Mouse (Mus musculus): ENCODE data around the gene Bves. TPM values are rescaled to one million over a fixed set of nuclear protein-coding genes. Genes with fewer than 3 reads are reported as not detected.
"Not testable (repeated sequence)": the region's sequence is repeated elsewhere in the genome, so short reads cannot be mapped to it uniquely, and the experiment has no call there.

The Bves gene
- 1.7 TPM in 2 replicates for polyA plus RNA-seq (2014; fragmentation: Nextera tagmentation; extraction: Ambion mirVana)

DNA sequence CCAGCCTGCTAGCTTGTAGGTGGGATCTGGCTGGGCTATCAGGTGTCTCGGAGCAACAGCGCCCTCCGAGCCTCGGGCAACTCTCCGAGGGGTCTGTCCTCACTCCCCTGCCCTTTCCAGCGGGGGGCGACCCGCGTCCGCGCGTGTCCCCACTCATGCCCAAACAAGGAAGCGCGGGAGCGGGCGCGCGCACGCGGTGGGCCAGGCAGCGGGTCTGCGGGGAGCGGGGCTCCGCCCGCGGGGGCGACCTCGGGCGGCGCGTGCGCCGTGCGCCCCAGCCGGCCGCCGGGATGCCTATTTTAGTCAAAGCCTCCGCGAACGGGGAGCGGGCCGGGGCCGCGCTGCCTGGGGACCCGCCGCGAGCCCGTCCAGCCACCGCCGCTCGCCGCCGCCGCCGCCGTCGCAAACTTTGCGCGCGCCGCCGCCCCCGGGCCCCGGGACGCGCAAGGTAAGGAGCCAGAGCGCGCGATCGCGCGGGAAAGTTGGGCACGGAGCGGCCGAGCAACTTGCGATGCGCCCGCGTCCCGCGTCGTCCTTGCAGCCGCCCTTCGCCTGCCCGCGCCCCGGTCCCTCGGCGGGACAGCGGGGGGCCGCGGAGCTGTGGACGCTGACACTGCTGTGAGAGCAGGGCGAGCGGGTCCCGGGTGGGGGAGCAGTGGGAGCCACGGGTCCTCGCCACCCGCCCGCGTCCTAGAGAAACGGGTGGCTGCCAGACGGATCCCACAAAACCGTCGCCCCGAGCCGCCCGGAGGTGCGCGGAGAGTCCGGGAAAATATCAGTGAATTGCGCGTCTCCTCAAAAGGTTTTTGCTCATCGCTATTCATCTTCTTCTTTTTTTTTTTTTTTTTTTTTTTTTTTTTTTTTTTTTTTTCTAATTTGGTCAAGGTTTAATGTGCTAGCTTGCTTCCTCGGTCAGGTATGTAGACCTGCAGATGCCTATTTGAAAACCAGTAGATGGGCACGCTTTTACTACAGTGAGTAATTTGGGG, at the start of gene Bves:
Gene Bves, plus strand, starts transcription at position 339 of the 989 bp plus-strand sequence.
- peak within 1 kb of the TSS; percentile 91 for H3K4me2 ChIP-seq
- H3K27me3 ChIP-seq (ENCODE audit: control insufficient read depth, insufficient read depth, low read length), result peaks cover 14% of the 10 kb centered on the region
- H3K4me1 ChIP-seq (ENCODE audit: control insufficient read depth, insufficient read depth, low read length), result peaks cover 2% of the 10 kb centered on the region; the same call in 1 of the 2 replicates
- peak; percentile 87 for ATAC-seq (ENCODE audit: low FRiP score)
- H3K9ac ChIP-seq (ENCODE audit: low read length), result peak within 1 kb of the TSS; percentile 74
- H3K36me3 ChIP-seq (ENCODE audit: control insufficient read depth, insufficient read depth, low read length), result no peaks in the 10 kb centered on the region
- peak within 1 kb of the TSS; percentile 65 for H3K4me3 ChIP-seq (ENCODE audit: low read depth, low read length)
- under 1% methylated on average over 103 of the region's 116 CpGs for WGBS
- no peak within 1 kb of the TSS for H3K27ac ChIP-seq (ENCODE audit: low read depth, low read length)
- no peaks in the 10 kb centered on the region for H3K9me3 ChIP-seq (ENCODE audit: control insufficient read depth, low read length)
- peak; percentile 94 for DNase-seq (ENCODE audit: low spot score, missing footprints)

GRCm38 (mm10) chr10:45288351-45288750, 47.2 kb upstream of the Bves start:
- DNase-seq (ENCODE audit: low spot score, missing footprints) (no peak), ATAC-seq (ENCODE audit: low FRiP score) (no peak)
- 61% methylated on average over 7 of the region's 7 CpGs for WGBS
- H3K9ac ChIP-seq (ENCODE audit: low read length), result no peak overlapping the region
- no peak overlapping the region for H3K27ac ChIP-seq (ENCODE audit: low read depth, low read length)
- no peaks in the 10 kb centered on the region for H3K9me3 ChIP-seq (ENCODE audit: control insufficient read depth, low read length)
- no peak overlapping the region for H3K4me2 ChIP-seq
- H3K27me3 ChIP-seq (ENCODE audit: control insufficient read depth, insufficient read depth, low read length), result peaks cover 16% of the 10 kb centered on the region
- no peak overlapping the region for H3K4me3 ChIP-seq (ENCODE audit: low read depth, low read length)
- H3K36me3 ChIP-seq (ENCODE audit: control insufficient read depth, insufficient read depth, low read length), result no peaks in the 10 kb centered on the region
- 0 out of 2 replicates have a peak, but pooled peaks cover 4% of the 10 kb centered on the region for H3K4me1 ChIP-seq (ENCODE audit: control insufficient read depth, insufficient read depth, low read length)

DNA sequence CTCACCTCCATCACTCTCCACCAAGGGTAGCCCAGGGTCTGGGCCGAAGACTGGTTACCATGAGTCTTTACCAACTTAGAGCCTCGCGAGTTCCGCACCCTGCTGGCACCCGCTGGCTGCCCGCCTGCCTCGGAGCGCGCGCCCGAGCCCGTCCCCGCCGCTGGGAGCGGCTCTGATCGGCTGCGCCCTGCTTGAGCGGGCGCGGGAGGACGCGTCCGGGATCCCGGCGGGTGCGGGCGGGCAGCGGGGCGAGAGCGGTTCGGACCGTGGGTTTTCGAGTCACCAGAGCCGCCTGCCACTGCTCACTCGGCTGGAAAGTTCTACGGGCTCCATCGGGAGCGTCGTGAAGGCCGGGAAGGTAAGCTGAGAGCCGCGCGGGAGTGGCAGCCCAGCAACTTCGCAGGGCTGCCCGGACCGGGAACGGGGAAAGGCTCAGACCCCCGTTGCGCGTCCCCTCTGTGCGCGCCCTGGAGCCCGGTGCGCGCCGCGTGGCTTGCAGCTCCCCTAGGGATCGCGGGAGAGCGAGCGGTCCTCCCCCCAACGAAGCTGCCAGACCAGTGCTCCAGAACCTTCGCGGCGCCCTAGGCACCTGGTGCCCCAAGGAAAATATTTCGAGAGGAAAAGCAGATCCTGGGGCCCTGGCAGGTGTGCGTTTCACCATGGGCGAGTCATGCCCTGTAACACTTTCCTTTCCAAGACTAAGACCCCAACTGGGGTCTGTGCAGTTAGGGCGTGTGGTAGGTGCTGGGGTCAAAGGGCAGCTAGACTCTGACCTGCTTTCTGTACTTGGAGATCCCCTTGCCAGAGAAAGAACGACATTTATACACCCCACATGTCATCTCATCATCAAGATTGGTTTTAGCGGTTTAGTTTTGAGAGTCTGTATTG, 46.1 kb upstream of the Bves start:
- Histone ChIP-seq H3K4me3 (ENCODE audit: low read depth, low read length) (peak overlapping the region; percentile 49), H3K27me3 (ENCODE audit: control insufficient read depth, insufficient read depth, low read length) (peaks cover 16% of the 10 kb centered on the region), H3K9ac (ENCODE audit: low read length) (peak overlapping the region; percentile 59), H3K36me3 (ENCODE audit: control insufficient read depth, insufficient read depth, low read length) (no peaks in the 10 kb centered on the region), H3K4me2 (peak overlapping the region; percentile 95), H3K27ac (ENCODE audit: low read depth, low read length) (no peak overlapping the region), H3K4me1 (ENCODE audit: control insufficient read depth, insufficient read depth, low read length) (0 out of 2 replicates have a peak, but pooled peaks cover 4% of the 10 kb centered on the region), H3K9me3 (ENCODE audit: control insufficient read depth, low read length) (no peaks in the 10 kb centered on the region)
- WGBS, result 1% methylated on average over 71 of the region's 71 CpGs
- DNase-seq (ENCODE audit: low spot score, missing footprints), result peak; percentile 94
- ATAC-seq (ENCODE audit: low FRiP score), result peak; percentile 84

GRCm38 (mm10) chr10:45290618-45291017, 45.0 kb upstream of the Bves start:
- Histone ChIP-seq H3K4me1 (ENCODE audit: control insufficient read depth, insufficient read depth, low read length) (0 out of 2 replicates have a peak, but pooled peaks cover 4% of the 10 kb centered on the region), H3K9me3 (ENCODE audit: control insufficient read depth, low read length) (no peaks in the 10 kb centered on the region), H3K4me3 (ENCODE audit: low read depth, low read length) (no peak overlapping the region), H3K4me2 (no peak overlapping the region), H3K27ac (ENCODE audit: low read depth, low read length) (no peak overlapping the region), H3K36me3 (ENCODE audit: control insufficient read depth, insufficient read depth, low read length) (no peaks in the 10 kb centered on the region), H3K9ac (ENCODE audit: low read length) (no peak overlapping the region), H3K27me3 (ENCODE audit: control insufficient read depth, insufficient read depth, low read length) (peaks cover 16% of the 10 kb centered on the region)
- ATAC-seq (ENCODE audit: low FRiP score) (no peak), DNase-seq (ENCODE audit: low spot score, missing footprints) (peak; percentile 88)
- WGBS, result 37% methylated on average over 5 of the region's 5 CpGs

DNA sequence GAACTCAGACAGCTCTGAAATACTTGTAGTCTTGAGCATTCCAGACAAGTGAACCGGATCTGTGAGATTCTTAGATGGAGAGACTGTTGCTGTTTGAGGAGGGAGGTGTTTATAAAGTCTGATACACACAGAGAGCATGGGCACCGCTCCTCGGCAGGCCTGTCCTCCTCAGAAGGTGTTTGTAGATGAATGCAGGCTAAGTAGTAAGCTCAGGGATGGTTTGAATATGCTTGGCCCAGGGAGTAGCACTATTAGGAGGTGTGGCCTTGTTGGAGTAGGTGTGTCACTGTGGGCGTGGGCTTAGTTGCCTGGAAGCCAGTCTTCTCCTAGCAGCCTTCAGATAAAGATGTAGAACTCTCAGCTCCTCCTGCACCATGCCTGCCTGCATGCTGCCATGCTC, 43.4 kb upstream of the Bves start:
- not testable (repeated sequence) for H3K27ac ChIP-seq (ENCODE audit: low read depth, low read length); H3K36me3 ChIP-seq (ENCODE audit: control insufficient read depth, insufficient read depth, low read length); H3K4me1 ChIP-seq (ENCODE audit: control insufficient read depth, insufficient read depth, low read length); H3K4me3 ChIP-seq (ENCODE audit: low read depth, low read length); DNase-seq (ENCODE audit: low spot score, missing footprints); H3K9me3 ChIP-seq (ENCODE audit: control insufficient read depth, low read length); H3K9ac ChIP-seq (ENCODE audit: low read length); ATAC-seq (ENCODE audit: low FRiP score); H3K4me2 ChIP-seq
- H3K27me3 ChIP-seq (ENCODE audit: control insufficient read depth, insufficient read depth, low read length), result peaks cover 16% of the 10 kb centered on the region
- WGBS, result 75% methylated on average over 4 of the region's 4 CpGs

GRCm38 (mm10) chr10:45295093-45295492, 40.5 kb upstream of the Bves start:
- 81% methylated on average over 5 of the region's 5 CpGs for WGBS
- H3K9ac ChIP-seq (ENCODE audit: low read length), result no peak overlapping the region
- no peaks in the 10 kb centered on the region for H3K27me3 ChIP-seq (ENCODE audit: control insufficient read depth, insufficient read depth, low read length)
- no peaks in the 10 kb centered on the region for H3K9me3 ChIP-seq (ENCODE audit: control insufficient read depth, low read length)
- H3K27ac ChIP-seq (ENCODE audit: low read depth, low read length), result no peak overlapping the region
- no peak for DNase-seq (ENCODE audit: low spot score, missing footprints)
- H3K4me2 ChIP-seq, result no peak overlapping the region
- no peak overlapping the region for H3K4me3 ChIP-seq (ENCODE audit: low read depth, low read length)
- no peaks in the 10 kb centered on the region for H3K4me1 ChIP-seq (ENCODE audit: control insufficient read depth, insufficient read depth, low read length)
- no peak for ATAC-seq (ENCODE audit: low FRiP score)
- no peaks in the 10 kb centered on the region for H3K36me3 ChIP-seq (ENCODE audit: control insufficient read depth, insufficient read depth, low read length)

DNA sequence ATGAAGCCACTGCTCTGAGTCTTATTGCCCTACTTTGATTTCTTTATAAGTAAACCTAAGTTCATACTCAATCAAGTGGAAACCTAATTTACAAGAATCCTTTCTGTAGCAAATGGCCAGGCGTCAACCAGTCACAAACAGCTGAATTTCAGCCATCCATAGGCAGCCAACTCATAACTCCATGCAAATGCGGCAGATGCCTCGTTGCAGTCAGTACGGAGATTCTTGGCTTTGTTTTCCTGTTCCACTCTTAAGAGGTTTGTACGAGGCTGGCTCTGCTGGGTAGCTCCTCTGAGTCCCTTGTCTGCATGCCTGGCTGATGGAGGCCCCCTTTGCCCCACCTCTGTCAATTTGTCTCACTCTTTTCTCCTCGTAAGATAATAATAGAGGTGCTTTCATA, 37.1 kb upstream of the Bves start:
- H3K4me1 ChIP-seq (ENCODE audit: control insufficient read depth, insufficient read depth, low read length), result no peaks in the 10 kb centered on the region
- DNase-seq (ENCODE audit: low spot score, missing footprints) (no peak), ATAC-seq (ENCODE audit: low FRiP score) (no peak)
- H3K9me3 ChIP-seq (ENCODE audit: control insufficient read depth, low read length), result no peaks in the 10 kb centered on the region
- no peaks in the 10 kb centered on the region for H3K27me3 ChIP-seq (ENCODE audit: control insufficient read depth, insufficient read depth, low read length)
- H3K27ac ChIP-seq (ENCODE audit: low read depth, low read length), result no peak overlapping the region
- no peaks in the 10 kb centered on the region for H3K36me3 ChIP-seq (ENCODE audit: control insufficient read depth, insufficient read depth, low read length)
- 70% methylated on average over 6 of the region's 6 CpGs for WGBS
- H3K9ac ChIP-seq (ENCODE audit: low read length), result no peak overlapping the region
- no peak overlapping the region for H3K4me2 ChIP-seq
- H3K4me3 ChIP-seq (ENCODE audit: low read depth, low read length), result no peak overlapping the region

GRCm38 (mm10) chr10:45299509-45299908, 36.1 kb upstream of the Bves start:
- no peak overlapping the region for H3K4me2 ChIP-seq
- H3K4me3 ChIP-seq (ENCODE audit: low read depth, low read length), result no peak overlapping the region
- DNase-seq (ENCODE audit: low spot score, missing footprints) (no peak), ATAC-seq (ENCODE audit: low FRiP score) (no peak)
- 83% methylated on average over 4 of the region's 4 CpGs for WGBS
- H3K27ac ChIP-seq (ENCODE audit: low read depth, low read length), result no peak overlapping the region
- H3K27me3 ChIP-seq (ENCODE audit: control insufficient read depth, insufficient read depth, low read length), result no peaks in the 10 kb centered on the region
- no peaks in the 10 kb centered on the region for H3K4me1 ChIP-seq (ENCODE audit: control insufficient read depth, insufficient read depth, low read length)
- H3K36me3 ChIP-seq (ENCODE audit: control insufficient read depth, insufficient read depth, low read length), result no peaks in the 10 kb centered on the region
- H3K9ac ChIP-seq (ENCODE audit: low read length), result no peak overlapping the region
- no peaks in the 10 kb centered on the region for H3K9me3 ChIP-seq (ENCODE audit: control insufficient read depth, low read length)

Data from midbrain, embryonic 11.5 days (tissue).